Mouse (Mus musculus): ENCODE data around the gene Myadm.

DNA sequence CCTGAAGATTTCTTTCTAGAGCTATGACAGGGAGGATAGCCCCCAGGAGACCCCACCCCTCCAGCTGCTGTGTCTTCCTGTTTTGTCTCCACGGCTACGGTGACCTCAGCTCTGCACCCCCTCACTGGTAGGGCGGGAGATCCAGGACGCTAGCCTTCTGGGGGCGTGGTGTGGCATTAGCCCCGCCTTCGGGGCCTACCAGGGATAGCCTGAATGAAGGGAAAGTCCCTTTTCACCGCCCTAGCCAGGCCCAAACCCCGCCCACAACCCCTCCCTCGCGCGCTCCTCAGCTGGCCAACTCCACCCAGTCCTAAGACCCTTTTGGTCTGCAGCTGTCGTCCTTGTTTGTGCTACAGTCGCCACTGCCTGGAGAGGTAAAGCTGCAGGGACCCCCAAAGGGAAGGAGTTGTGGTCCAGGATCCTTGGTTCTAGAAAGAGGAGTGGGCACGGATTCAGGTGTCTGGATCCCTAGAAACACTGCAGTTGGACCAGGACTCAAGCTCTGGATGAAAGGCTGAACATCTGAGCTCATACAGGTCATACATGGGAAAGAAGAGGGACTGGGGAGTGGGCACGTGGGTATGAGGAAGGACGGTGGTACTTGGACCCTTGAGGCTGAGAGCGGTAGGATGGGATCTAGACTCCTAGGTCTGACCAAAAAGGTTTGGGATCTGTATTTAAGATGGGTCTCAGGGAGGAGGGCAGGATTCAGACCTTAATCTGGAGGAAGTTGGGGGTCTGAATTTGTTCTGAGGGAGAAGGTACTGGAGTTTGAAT is 1.6 kb downstream of the Myadm start:
- no peak for TF ChIP-seq CTCF (IDR thresholded peaks at IDR 0.05; ENCODE audit: insufficient read depth, low read length)
- peak; percentile 88; the same call in 1 of the 2 replicates for TF ChIP-seq POLR2A (IDR thresholded peaks at IDR 0.05; ENCODE audit: borderline replicate concordance, extremely low read depth, low read depth, low read length)
